Mouse (Mus musculus) limb, embryonic 15.5 days (tissue): ENCODE measurements at regions not wholly inside any gene's neighbourhood (a gene's known extent, or its start where the extent isn't known, plus 50 kb on each side); places are given as distances from the start of the nearest gene placed in this dataset.
"Not testable (repeated sequence)": the region's sequence is repeated elsewhere in the genome, so short reads cannot be mapped to it uniquely, and the experiment has no call there.

Experiments
- ATAC-seq: fragments of 200-750 bp; cut with Nextera tagmentation; 2 replicates; pipeline ENCODE4 v1.8.0; 2017; ENCODE audit warnings: low read depth, moderate TSS enrichment; ENCODE audit not compliant: insufficient number of reproducible peaks, low FRiP score, low TSS enrichment
- H3K27ac ChIP-seq: fragments of 300-500 bp; sonication (generic); 2 replicates; pipeline ENCODE4 v1.5.1; 2015; ENCODE audit warnings: moderate library complexity, mild to moderate bottlenecking, inconsistent platforms
- H3K27me3 ChIP-seq: fragments of 300-500 bp; sonication (generic); 2 replicates; pipeline ENCODE4 v1.6.1; 2015; ENCODE audit warnings: inconsistent platforms
- H3K36me3 ChIP-seq: fragments of 300-500 bp; sonication (generic); 2 replicates; pipeline ENCODE4 v1.6.1; 2015; ENCODE audit warnings: inconsistent platforms
- H3K4me1 ChIP-seq: fragments of 300-500 bp; sonication (generic); 2 replicates; pipeline ENCODE4 v1.6.1; 2015; ENCODE audit warnings: inconsistent platforms
- H3K4me2 ChIP-seq: fragments of 300-500 bp; sonication (generic); 2 replicates; pipeline ENCODE4 v1.6.1; 2015; ENCODE audit warnings: mild to moderate bottlenecking, inconsistent platforms
- H3K4me3 ChIP-seq: fragments of 300-500 bp; sonication (generic); 2 replicates; pipeline ENCODE4 v1.5.1; 2015; ENCODE audit warnings: mild to moderate bottlenecking, inconsistent platforms
- H3K9ac ChIP-seq: fragments of 300-500 bp; sonication (generic); 2 replicates; pipeline ENCODE4 v1.6.1; 2015; ENCODE audit warnings: inconsistent platforms
- H3K9me3 ChIP-seq: fragments of 300-500 bp; sonication (generic); 2 replicates; pipeline ENCODE4 v1.6.1; 2016; ENCODE audit warnings: inconsistent platforms
- WGBS: fragments of 180-500 bp; shearing (Covaris S2); methylation state at CpG from one replicate; pipeline ENCODE4 v1.1.7; 2015; 5-methylcytosine and 5-hydroxymethylcytosine counted together

GRCm38 (mm10) chr3:117265790-117266189, 94.9 kb downstream of the Plppr4 start:
- Histone ChIP-seq H3K36me3 (no peaks in the 10 kb centered on the region), H3K4me3 (no peak overlapping the region), H3K4me1 (no peaks in the 10 kb centered on the region), H3K27ac (no peak overlapping the region), H3K9ac (no peak overlapping the region), H3K9me3 (no peaks in the 10 kb centered on the region), H3K27me3 (no peaks in the 10 kb centered on the region), H3K4me2 (no peak overlapping the region)
- WGBS, result 88% methylated on average over 9 of the region's 9 CpGs
- no peak for ATAC-seq

- ATAC-seq, result no peak
- Histone ChIP-seq H3K27me3 (no peaks in the 10 kb centered on the region), H3K9me3 (no peaks in the 10 kb centered on the region), H3K36me3 (no peaks in the 10 kb centered on the region), H3K9ac (no peak overlapping the region), H3K27ac (no peak overlapping the region), H3K4me3 (no peak overlapping the region), H3K4me1 (no peaks in the 10 kb centered on the region), H3K4me2 (no peak overlapping the region)
These were observed 112.8 kb downstream of the Plppr4 start for GRCm38 (mm10) chr3:117247833-117248232.

- H3K9ac ChIP-seq, result no peak overlapping the region
- 88% methylated on average over 6 of the region's 6 CpGs for WGBS
- H3K27me3 ChIP-seq, result no peaks in the 10 kb centered on the region
- no peak overlapping the region for H3K27ac ChIP-seq
- no peak for ATAC-seq
- H3K4me3 ChIP-seq, result no peak overlapping the region
- no peaks in the 10 kb centered on the region for H3K4me1 ChIP-seq
- H3K9me3 ChIP-seq, result no peaks in the 10 kb centered on the region
- no peak overlapping the region for H3K4me2 ChIP-seq
- H3K36me3 ChIP-seq, result no peaks in the 10 kb centered on the region
These were observed 118.9 kb downstream of the Plppr4 start for GRCm38 (mm10) chr3:117241810-117242209.

GRCm38 (mm10) chr3:117226616-117227015, 134.1 kb downstream of the Plppr4 start:
- Histone ChIP-seq H3K4me3 (no peak overlapping the region), H3K27me3 (no peaks in the 10 kb centered on the region), H3K36me3 (no peaks in the 10 kb centered on the region), H3K4me2 (no peak overlapping the region), H3K9me3 (no peaks in the 10 kb centered on the region), H3K27ac (no peak overlapping the region), H3K9ac (no peak overlapping the region), H3K4me1 (no peaks in the 10 kb centered on the region)
- no peak for ATAC-seq
- WGBS, result 83% methylated on average over 3 of the region's 3 CpGs

GRCm38 (mm10) chr3:117225041-117225440, 135.6 kb downstream of the Plppr4 start:
- H3K4me2 ChIP-seq, result no peak overlapping the region
- WGBS, result 75% methylated on average over 2 of the region's 2 CpGs
- ATAC-seq, result no peak

GRCm38 (mm10) chr3:117217952-117218351, 142.7 kb downstream of the Plppr4 start:
- 61% methylated on average over 1 of the region's 1 CpGs for WGBS
- no peak overlapping the region for H3K4me3 ChIP-seq
- no peak overlapping the region for H3K27ac ChIP-seq
- no peaks in the 10 kb centered on the region for H3K4me1 ChIP-seq
- no peak overlapping the region for H3K9ac ChIP-seq
- ATAC-seq, result no peak
- no peaks in the 10 kb centered on the region for H3K36me3 ChIP-seq
- no peak overlapping the region for H3K4me2 ChIP-seq
- no peaks in the 10 kb centered on the region for H3K27me3 ChIP-seq
- no peaks in the 10 kb centered on the region for H3K9me3 ChIP-seq

More at GRCm38 (mm10) chr3:117225041-117225440, 135.6 kb downstream of the Plppr4 start:
- H3K9me3 ChIP-seq, result no peaks in the 10 kb centered on the region
- no peak overlapping the region for H3K27ac ChIP-seq
- H3K4me1 ChIP-seq, result no peaks in the 10 kb centered on the region
- no peaks in the 10 kb centered on the region for H3K27me3 ChIP-seq
- no peak overlapping the region for H3K9ac ChIP-seq
- H3K4me3 ChIP-seq, result no peak overlapping the region
- no peaks in the 10 kb centered on the region for H3K36me3 ChIP-seq

- Histone ChIP-seq H3K9me3 (no peaks in the 10 kb centered on the region), H3K27ac (no peak overlapping the region), H3K4me1 (no peaks in the 10 kb centered on the region), H3K9ac (no peak overlapping the region), H3K27me3 (no peaks in the 10 kb centered on the region), H3K4me2 (no peak overlapping the region), H3K4me3 (no peak overlapping the region), H3K36me3 (no peaks in the 10 kb centered on the region)
- ATAC-seq, result no peak
- WGBS, result 56% methylated on average over 1 of the region's 1 CpGs
These were observed 168.8 kb downstream of the Plppr4 start for GRCm38 (mm10) chr3:117191903-117192302.

- 48% methylated on average over 3 of the region's 3 CpGs for WGBS
- no peak overlapping the region for H3K4me2 ChIP-seq
- no peak overlapping the region for H3K27ac ChIP-seq
- H3K9me3 ChIP-seq, result no peaks in the 10 kb centered on the region
- no peak for ATAC-seq
- no peaks in the 10 kb centered on the region for H3K4me1 ChIP-seq
- no peaks in the 10 kb centered on the region for H3K36me3 ChIP-seq
- no peaks in the 10 kb centered on the region for H3K27me3 ChIP-seq
- H3K9ac ChIP-seq, result no peak overlapping the region
- H3K4me3 ChIP-seq, result no peak overlapping the region
These were observed 171.7 kb downstream of the Plppr4 start for GRCm38 (mm10) chr3:117188782-117189500.

GRCm38 (mm10) chr3:117183654-117184184, 177.0 kb downstream of the Plppr4 start:
- H3K4me3 ChIP-seq, result no peak overlapping the region
- H3K36me3 ChIP-seq, result no peaks in the 10 kb centered on the region
- H3K27ac ChIP-seq, result no peak overlapping the region
- WGBS, result 92% methylated on average over 4 of the region's 4 CpGs
- H3K4me2 ChIP-seq, result no peak overlapping the region
- H3K9ac ChIP-seq, result no peak overlapping the region
- ATAC-seq, result no peak
- no peaks in the 10 kb centered on the region for H3K9me3 ChIP-seq
- no peaks in the 10 kb centered on the region for H3K27me3 ChIP-seq
- no peaks in the 10 kb centered on the region for H3K4me1 ChIP-seq

- H3K4me2 ChIP-seq, result no peak overlapping the region
- 67% methylated on average over 2 of the region's 2 CpGs for WGBS
- H3K9me3 ChIP-seq, result no peaks in the 10 kb centered on the region
- no peaks in the 10 kb centered on the region for H3K36me3 ChIP-seq
- no peak overlapping the region for H3K27ac ChIP-seq
- H3K4me3 ChIP-seq, result no peak overlapping the region
- H3K9ac ChIP-seq, result no peak overlapping the region
- H3K4me1 ChIP-seq, result no peaks in the 10 kb centered on the region
- no peak for ATAC-seq
- no peaks in the 10 kb centered on the region for H3K27me3 ChIP-seq
These were observed 190.9 kb downstream of the Plppr4 start for GRCm38 (mm10) chr3:117169740-117170139.

GRCm38 (mm10) chr3:117163046-117163445, 194.3 kb upstream of the Palmd start:
- H3K9ac ChIP-seq, result no peak overlapping the region
- H3K36me3 ChIP-seq, result no peaks in the 10 kb centered on the region
- 39% methylated on average over 1 of the region's 1 CpGs for WGBS
- H3K9me3 ChIP-seq, result no peaks in the 10 kb centered on the region
- H3K27me3 ChIP-seq, result no peaks in the 10 kb centered on the region
- no peak for ATAC-seq
- no peak overlapping the region for H3K27ac ChIP-seq
- H3K4me2 ChIP-seq, result no peak overlapping the region
- peaks cover 5% of the 10 kb centered on the region; the same call in 1 of the 2 replicates for H3K4me1 ChIP-seq
- H3K4me3 ChIP-seq, result no peak overlapping the region

- H3K4me2 ChIP-seq, H3K9me3 ChIP-seq, H3K36me3 ChIP-seq, H3K27me3 ChIP-seq, H3K4me3 ChIP-seq, H3K4me1 ChIP-seq, H3K9ac ChIP-seq, H3K27ac ChIP-seq, ATAC-seq: not testable (repeated sequence)
- 90% methylated on average over 3 of the region's 3 CpGs for WGBS
These were observed 191.9 kb upstream of the Palmd start for GRCm38 (mm10) chr3:117160689-117161088.

GRCm38 (mm10) chr3:117155274-117155673, 186.5 kb upstream of the Palmd start:
- WGBS, result 88% methylated on average over 6 of the region's 6 CpGs
- Histone ChIP-seq H3K4me3 (no peak overlapping the region), H3K4me2 (no peak overlapping the region), H3K27me3 (no peaks in the 10 kb centered on the region), H3K9me3 (no peaks in the 10 kb centered on the region), H3K4me1 (no peaks in the 10 kb centered on the region), H3K36me3 (no peaks in the 10 kb centered on the region), H3K27ac (no peak overlapping the region), H3K9ac (no peak overlapping the region)
- ATAC-seq, result no peak
